Mouse (Mus musculus): ENCODE results near the gene Map3k1. TPM values are rescaled to one million over a fixed set of nuclear protein-coding genes. Genes with fewer than 3 reads are reported as not detected.
A peak's percentile ranks its signal among the peaks of the same experiment; 100 is the strongest.

Gene Map3k1
- total RNA-seq (2021), result 10 to 100 TPM in 1 of 2 experiments, 1 to 10 TPM in 1; 8.8 to 11.1 TPM
- long read RNA-seq, experiment 1, full-length matches to known transcripts, result 1 of 4 reads
- long read RNA-seq, experiment 1, partial matches to known transcripts, result 1 of 4 reads
- long read RNA-seq, experiment 1, other reads (novel, unspliced or antisense), result 2 of 4 reads
- long read RNA-seq, experiment 2, full-length matches to known transcripts, result 1 of 3 reads
- long read RNA-seq, experiment 2, partial matches to known transcripts, result 2 of 3 reads
- long read RNA-seq, experiment 2, other reads (novel, unspliced or antisense), result 0 of 3 reads

- TF ChIP-seq CTCF (IDR thresholded peaks at IDR 0.05), result no peak
- intact Hi-C loops (cut with DNase I), result loop anchor here (2.0 to 5.0 kb wide), 3 partner anchors 96 to 388 kb away; partner anchors contain the start of gene Gpbp1
- H3K4me3 ChIP-seq, result peak within 1 kb of the TSS; percentile 73
These were observed at the start of gene Map3k1 for GRCm38 (mm10) chr13:111808637-111809465. Gene Map3k1, minus strand, starts transcription at chr13:111808993.

GRCm38 (mm10) chr13:111856786-111857455, 48.1 kb upstream of the Map3k1 start:
- intact Hi-C loops (cut with DNase I), result no loop called here
- H3K4me3 ChIP-seq, result no peak overlapping the region
- no peak overlapping the region for H3K27ac ChIP-seq
- no peak for DNase-seq (ENCODE audit: extremely low spot score in 1 of 2, low spot score in 2 of 2)
- TF ChIP-seq CTCF (IDR thresholded peaks at IDR 0.05), result no peak

More at GRCm38 (mm10) chr13:111808637-111809465, at the start of gene Map3k1:
- H3K27ac ChIP-seq, result peak within 1 kb of the TSS; percentile 87
- peak; percentile 65 to 75 for DNase-seq (ENCODE audit: extremely low spot score in 1 of 2, low spot score in 2 of 2)

- Histone ChIP-seq H3K27ac (no peak overlapping the region), H3K4me3 (no peak overlapping the region)
- no peak for DNase-seq (ENCODE audit: extremely low spot score in 1 of 2, low spot score in 2 of 2)
- TF ChIP-seq CTCF (IDR thresholded peaks at IDR 0.05), result no peak
- intact Hi-C loops (cut with DNase I), result no loop called here
These were observed 47.4 kb upstream of the Map3k1 start for GRCm38 (mm10) chr13:111856232-111856631.

- Histone ChIP-seq H3K27ac (no peak overlapping the region), H3K4me3 (no peak overlapping the region)
- intact Hi-C loops (cut with DNase I), result no loop called here
- no peak for DNase-seq (ENCODE audit: extremely low spot score in 1 of 2, low spot score in 2 of 2)
- TF ChIP-seq CTCF (IDR thresholded peaks at IDR 0.05), result no peak
These were observed 43.8 kb upstream of the Map3k1 start for GRCm38 (mm10) chr13:111852451-111853224.

GRCm38 (mm10) chr13:111850046-111850837, 41.4 kb upstream of the Map3k1 start:
- no peak for TF ChIP-seq CTCF (IDR thresholded peaks at IDR 0.05)
- Histone ChIP-seq H3K27ac (no peak overlapping the region), H3K4me3 (no peak overlapping the region)
- intact Hi-C loops (cut with DNase I), result no loop called here
- DNase-seq (ENCODE audit: extremely low spot score in 1 of 2, low spot score in 2 of 2), result no peak

GRCm38 (mm10) chr13:111845471-111845870, 36.7 kb upstream of the Map3k1 start:
- Histone ChIP-seq H3K4me3 (no peak overlapping the region), H3K27ac (no peak overlapping the region)
- DNase-seq (ENCODE audit: extremely low spot score in 1 of 2, low spot score in 2 of 2), result no peak
- intact Hi-C loops (cut with DNase I), result no loop called here
- no peak for TF ChIP-seq CTCF (IDR thresholded peaks at IDR 0.05)

GRCm38 (mm10) chr13:111844313-111844712, 35.5 kb upstream of the Map3k1 start:
- no peak for DNase-seq (ENCODE audit: extremely low spot score in 1 of 2, low spot score in 2 of 2)
- no peak for TF ChIP-seq CTCF (IDR thresholded peaks at IDR 0.05)
- intact Hi-C loops (cut with DNase I), result no loop called here

GRCm38 (mm10) chr13:111835787-111836186, 27.0 kb upstream of the Map3k1 start:
- H3K27ac ChIP-seq, result no peak overlapping the region
- no peak for TF ChIP-seq CTCF (IDR thresholded peaks at IDR 0.05)
- intact Hi-C loops (cut with DNase I), result no loop called here
- DNase-seq (ENCODE audit: extremely low spot score in 1 of 2, low spot score in 2 of 2), result no peak
- no peak overlapping the region for H3K4me3 ChIP-seq

More at GRCm38 (mm10) chr13:111844313-111844712, 35.5 kb upstream of the Map3k1 start:
- Histone ChIP-seq H3K27ac (no peak overlapping the region), H3K4me3 (no peak overlapping the region)

GRCm38 (mm10) chr13:111834613-111835012, 25.8 kb upstream of the Map3k1 start:
- no peak for DNase-seq (ENCODE audit: extremely low spot score in 1 of 2, low spot score in 2 of 2)
- Histone ChIP-seq H3K27ac (no peak overlapping the region), H3K4me3 (no peak overlapping the region)
- no peak for TF ChIP-seq CTCF (IDR thresholded peaks at IDR 0.05)
- intact Hi-C loops (cut with DNase I), result no loop called here

GRCm38 (mm10) chr13:111829473-111829872, 20.7 kb upstream of the Map3k1 start:
- no peak for DNase-seq (ENCODE audit: extremely low spot score in 1 of 2, low spot score in 2 of 2)
- intact Hi-C loops (cut with DNase I), result no loop called here

More at GRCm38 (mm10) chr13:111829473-111829872, 20.7 kb upstream of the Map3k1 start:
- Histone ChIP-seq H3K27ac (no peak overlapping the region), H3K4me3 (no peak overlapping the region)
- no peak for TF ChIP-seq CTCF (IDR thresholded peaks at IDR 0.05)
